Mouse (Mus musculus) telencephalon, adult 2 months (tissue): Measurements from ENCODE around the gene Rapgef2.

ENCODE experiments used
- DNase-seq: peaks from one replicate; pipeline ENCODE4 v3.0.0-alpha.2; 2011; ENCODE audit warnings: low read depth, low spot score

Gene Rapgef2

DNA sequence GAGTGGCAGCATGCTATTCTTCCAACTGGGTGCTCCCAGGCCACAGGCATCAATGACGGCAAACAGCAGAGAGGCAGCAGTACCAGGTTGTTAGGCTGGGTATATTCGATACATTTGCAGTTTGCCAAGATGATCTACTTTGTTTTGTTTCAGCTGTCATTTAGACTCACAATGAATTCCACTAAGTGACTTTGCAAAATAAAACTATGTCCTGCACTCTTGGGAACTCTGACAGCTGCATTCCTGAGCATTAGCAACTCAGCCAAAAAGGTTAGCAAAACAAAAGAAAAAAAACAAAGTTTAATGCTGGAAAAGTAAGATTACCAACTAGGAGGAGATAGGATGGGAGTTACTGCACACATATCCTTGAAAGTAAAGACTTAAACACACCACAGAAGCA lies 3.3 kb downstream of the Rapgef2 start:
- no peak for DNase-seq

DNA sequence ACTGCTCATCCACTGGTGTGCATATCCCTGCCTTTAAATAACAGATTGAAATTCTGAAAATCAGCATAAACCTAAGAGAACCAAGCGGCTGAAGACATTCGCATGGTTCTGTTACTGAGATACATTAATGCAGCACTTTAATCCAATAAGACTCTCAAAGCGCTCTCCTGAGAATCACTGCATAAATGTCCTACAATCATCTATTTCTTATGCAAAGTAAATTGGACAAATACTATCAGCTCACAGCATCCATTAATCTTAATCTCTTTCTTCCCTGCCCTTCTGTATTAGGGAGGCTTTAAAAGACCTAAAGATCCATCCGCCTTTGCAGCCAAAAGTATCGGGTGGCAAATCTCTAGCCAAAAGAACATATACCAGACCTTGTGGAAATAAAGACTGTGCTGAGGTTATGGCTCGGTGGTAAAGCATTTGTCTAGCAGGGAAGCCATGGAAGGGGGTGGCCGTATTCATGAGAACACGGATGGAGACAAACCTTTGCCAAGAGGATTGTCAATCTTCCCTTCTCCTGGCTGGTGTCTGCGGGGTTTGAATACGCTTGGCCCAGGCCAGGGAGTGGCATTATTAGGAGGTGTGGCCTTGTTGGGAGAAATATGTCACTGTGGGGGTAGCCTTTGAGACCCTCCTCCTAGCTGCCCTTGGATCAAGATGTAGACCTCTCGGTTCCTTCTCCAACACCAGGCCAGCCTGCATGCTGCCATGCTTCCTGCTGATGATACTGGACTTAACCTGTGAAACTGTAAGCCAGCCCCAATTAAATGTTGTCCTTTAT lies 10.3 kb downstream of the Rapgef2 start:
- DNase-seq: no peak

DNA sequence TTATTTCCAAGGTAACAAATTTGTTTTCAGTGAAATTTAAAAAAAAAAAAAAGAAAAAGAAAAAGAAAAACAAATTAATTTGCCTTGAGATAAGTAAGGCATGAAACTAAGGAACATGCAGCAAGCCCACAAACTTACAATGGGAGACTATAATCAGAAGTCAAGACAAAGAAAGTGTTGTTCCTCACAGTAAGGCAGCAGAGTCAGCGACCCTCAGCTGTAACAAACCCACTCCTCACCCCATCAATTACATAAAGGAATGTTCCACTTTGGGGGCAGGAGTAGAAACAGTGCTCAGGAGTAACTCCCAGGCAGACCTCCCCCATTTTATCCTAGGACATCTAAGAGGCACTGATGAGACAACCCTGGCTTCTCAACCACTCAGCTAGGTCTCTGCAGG lies 13.0 kb downstream of the Rapgef2 start:
- no peak for DNase-seq

DNA sequence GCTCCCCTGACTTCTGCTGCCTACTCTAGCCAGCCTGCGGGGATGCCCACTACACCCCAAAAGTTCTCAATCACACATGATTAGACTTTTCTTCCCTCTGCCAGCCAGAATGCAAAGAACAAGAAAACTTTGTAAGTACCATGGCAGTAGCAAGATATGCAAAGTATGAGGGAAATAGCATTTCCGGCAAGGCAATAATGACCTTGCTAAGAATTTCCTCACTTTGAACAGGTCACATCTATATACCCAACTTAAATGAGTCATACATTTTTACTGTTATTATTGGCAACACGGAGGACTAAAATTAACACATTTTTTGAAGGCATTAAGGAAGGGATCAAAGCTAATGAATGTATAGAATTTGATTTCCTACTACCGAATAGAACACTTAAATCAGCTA lies 13.4 kb downstream of the Rapgef2 start:
- DNase-seq: no peak

DNA sequence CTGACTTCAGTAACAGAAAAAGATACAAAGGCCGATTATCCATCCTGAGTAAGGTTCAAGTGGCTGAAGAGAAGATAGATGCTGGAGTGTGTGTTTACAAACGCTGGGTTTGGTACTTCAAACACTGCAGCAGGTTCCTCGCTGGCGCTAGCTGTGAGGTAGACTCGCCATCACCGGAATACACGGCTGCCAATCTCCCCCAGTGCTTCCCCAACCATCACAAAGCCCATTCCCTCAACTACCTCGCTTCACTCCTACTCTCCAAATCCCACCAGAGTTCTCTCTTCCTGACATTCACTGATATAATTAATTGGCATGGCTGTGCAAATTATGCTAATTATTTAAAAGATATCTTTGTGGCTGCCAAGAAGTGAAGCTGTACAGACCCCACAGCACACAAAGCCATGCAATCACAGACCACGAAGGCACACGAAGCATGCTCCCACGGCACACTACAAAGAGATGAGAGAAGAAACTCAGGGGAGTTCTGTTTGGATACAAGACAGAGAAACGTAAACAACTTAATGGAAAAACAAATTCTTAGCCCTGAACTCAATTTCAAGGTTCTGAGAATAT lies 15.2 kb downstream of the Rapgef2 start:
- DNase-seq: no peak

DNA sequence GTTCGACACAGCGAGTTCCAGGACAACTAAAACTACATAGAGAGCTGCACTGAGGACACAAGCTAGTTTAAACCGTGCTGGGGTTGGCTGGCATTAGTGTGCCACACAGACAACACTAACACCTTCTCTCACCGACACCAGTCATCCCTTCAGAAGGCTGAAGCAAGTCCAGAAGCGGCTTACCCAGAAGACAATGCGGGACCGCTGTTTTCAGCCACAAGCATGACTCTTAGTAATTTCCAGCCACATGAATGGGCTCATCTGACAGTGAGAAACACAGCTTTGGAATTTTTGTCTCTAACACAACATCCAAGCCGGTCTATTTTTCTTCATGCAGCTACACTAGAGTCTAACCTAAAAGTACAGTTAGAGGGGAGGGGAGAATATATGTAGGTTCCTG lies 16.4 kb downstream of the Rapgef2 start:
- DNase-seq: no peak

DNA sequence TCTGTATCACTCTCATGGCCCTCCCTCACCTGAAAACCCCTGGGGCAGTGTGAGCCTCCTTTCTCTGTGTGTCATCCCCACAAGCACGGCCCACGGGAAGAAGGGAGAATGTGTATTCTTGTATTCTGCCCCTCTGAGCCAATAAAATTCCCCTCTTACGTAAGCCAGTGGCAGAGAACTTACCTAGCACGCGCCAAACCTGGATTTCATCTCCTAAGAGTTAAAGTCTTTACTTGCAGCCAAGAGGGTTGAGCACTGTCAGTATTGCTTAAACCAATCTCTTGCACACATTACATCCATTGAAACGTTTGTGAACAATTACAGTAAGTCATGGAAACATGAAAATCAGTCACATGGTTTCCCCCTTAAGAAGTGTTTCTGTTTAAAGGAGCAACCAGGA lies 19.3 kb downstream of the Rapgef2 start:
- no peak for DNase-seq

DNA sequence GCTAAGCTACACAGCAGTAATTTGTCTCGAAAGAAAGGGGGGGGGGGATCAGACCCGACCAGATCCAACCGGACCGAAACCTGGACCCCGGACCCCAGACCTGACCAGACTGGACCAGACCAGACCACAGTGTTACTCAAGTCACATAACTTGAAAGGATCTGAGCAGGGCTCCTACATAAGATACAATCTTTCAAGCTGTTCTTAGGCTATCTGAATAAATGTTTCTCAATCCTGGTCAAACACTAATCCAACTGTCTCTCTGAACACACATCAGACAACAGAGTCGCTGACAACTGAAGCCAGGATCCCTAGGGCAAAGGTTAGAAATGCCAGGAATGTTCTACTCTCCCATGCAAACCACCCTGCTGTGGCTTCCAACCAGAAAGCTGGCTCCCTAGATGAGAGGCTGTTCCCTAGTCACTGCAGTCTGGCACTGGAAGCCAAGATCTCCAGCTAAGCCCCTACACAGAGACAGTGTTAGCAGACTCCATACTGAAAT lies 24.5 kb downstream of the Rapgef2 start:
- no peak for DNase-seq

DNA sequence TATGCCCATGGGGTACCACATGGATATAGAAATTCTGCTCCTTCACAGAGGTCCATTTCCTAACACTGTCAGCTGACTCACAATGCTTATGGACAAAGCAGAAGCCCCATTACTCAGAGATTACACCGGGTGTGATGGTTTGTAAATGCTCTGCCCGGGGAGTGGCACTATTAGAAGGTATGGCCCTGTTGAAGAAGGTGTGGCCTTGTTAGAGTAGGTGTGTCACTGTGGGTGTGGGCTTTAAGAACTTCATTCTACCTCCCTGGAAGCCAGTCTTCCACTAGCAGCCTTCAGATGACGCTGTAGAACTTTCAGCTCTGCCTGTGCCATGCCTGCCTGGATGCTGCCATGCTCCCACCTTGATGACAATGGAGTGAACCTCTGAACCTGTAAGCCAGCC lies 32.3 kb downstream of the Rapgef2 start:
- DNase-seq: no peak

DNA sequence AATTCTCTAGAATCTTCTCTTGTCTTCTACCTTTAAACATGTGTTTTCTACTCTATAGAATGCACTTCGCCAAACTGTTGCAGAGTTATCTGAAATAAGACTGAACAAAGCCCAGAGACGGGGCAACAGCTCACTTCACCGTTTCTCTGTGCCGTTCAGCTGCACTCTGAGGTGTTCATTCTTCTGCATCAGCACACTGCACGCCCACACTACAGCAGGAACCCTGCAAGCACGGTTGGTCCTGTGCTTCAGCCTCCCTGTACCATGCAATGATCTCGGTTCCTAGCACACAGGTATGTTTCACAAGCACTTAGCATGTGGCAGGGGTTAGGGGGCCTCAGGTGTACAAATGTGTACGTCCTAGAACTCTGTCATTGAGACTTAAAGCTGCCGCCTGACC lies 32.9 kb downstream of the Rapgef2 start:
- DNase-seq: no peak

DNA sequence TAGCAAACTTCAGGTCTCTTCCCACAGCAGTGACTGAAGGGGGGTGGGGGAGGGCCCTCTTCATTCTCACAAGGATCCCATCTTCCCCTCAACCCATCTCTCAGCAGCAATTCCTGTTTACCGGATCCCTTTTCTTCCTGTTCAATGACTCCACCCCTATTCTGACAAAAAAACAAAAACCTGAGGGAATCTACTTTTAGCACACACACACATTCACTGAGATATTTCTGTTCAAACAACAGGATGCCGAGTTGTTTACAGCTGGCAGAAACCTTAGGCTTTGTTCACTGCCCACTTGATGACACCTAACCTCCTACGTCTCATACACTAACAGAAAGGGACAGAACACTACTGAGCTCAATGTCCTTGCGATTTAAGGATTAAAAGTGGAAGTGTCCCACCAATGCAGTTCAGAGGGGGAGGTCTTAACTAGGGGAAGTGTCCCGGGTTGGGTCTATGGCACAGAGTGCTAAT lies 33.4 kb downstream of the Rapgef2 start:
- no peak for DNase-seq

DNA sequence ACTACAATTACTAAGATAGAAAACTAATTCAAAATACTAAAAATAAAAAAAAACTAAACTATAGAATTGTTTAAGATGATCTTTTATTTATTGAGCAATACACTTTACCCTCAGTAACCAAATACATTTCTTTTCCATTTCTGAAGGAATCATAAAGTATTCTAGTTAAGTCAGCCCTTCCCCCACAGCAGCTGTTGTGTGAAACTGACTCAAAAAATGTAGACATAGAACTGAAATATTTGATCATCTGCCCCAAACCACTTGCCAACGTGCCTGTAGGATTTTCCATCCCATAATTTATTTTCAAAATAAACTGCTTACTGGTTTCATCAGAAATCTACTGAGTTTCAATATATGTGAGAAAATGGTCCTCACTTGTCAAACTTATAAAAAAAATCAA lies 36.4 kb downstream of the Rapgef2 start:
- DNase-seq: peak; percentile 79

DNA sequence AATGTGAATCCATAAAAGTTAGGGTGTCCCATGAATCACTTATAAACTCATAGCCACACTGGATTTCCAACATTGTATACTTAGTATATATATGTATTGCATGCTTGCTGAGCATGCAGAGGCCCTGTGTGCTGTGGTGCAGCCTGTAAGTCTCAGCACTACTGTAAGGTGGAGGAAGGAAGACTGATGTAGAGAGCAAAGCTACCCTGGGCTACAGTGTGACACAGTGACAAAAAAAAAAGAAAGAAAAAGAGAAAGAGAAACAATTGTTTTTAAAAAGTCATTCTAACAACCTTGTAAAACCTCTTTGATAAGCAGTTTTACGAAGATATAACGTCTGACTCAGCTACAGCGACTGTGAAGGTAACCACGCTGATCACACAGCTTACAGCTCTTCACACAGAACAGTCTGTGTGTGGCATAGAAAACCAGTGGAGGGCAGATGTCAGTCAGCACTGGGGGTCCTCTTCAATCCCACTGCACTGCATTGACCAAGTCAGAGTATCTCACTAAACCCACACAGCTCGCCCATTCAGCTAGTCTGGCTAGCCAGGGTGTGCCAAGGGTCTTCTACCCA lies 37.6 kb downstream of the Rapgef2 start:
- no peak for DNase-seq

DNA sequence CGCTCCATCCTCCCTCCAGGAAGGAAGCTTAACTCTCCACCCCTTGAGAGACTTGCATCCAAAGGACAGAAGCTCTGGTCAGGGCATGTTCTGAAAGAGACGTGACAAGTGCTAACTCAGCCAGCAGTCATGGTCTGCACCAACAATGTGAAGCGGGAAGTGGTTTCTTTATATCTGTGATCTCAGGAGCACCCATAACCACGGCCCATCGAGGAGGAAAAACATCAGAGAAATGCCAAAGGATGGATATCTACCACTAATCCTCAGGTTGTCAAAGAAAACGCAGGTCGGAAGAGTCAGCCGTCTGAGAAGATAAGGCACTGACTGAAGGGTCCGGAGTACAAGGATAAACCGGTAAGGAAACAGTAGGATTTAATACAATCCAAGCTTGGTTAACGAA lies 38.1 kb downstream of the Rapgef2 start:
- DNase-seq: no peak

DNA sequence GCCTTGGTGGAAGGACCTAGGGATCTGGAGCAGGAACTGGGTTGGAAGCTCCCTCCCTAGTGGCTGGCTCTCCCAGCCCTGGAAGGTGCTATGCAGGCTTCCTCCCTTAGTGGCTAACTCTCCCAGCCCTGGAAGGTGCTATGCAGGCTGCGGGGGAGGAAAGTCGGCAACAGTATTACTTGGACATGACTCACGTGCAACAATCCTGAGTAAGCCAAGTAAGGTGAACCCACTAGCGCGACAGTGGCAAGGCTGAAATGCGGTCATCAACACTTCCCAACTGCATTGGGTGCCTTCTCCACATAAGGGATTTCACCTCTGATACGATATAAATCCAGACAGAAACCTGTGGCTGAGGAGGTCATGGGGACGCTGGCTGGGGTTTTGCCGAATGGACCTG lies 42.0 kb downstream of the Rapgef2 start:
- DNase-seq: no peak

DNA sequence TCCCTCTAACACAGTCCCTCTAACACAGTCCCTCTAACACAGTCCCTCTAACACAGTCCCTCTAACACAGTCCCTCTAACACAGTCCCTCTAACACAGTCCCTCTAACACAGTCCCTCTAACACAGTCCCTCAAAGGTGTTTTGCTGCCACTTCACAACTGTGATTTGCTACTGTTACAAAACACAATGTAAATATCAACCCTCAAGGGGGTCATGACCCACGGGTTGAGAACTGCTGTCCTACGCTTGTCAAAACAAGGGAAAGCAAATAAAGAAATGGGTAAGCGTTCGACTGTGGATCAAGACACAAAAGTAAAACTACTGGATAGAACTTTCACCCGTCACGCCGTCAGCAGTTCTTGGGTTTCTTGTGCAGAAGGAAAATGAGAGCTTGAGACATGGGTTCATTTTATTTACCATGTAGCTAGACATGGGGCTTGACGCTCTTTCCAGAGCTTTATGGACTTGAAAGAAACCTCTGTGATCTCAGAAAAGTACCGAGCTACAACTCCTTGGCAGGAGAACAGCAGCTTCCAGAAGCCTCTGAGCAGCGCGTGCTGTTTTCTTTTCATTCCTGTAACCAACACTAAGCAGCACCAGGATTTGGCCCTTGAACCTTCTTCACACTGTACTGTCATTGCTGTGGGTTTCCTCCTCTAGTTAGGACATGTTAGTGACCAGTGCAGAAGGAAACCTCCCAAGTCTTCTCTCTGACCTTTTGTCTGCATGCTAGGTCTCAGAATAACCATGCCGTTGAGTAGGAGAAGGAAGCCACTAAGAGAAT lies 43.2 kb downstream of the Rapgef2 start:
- DNase-seq: no peak

DNA sequence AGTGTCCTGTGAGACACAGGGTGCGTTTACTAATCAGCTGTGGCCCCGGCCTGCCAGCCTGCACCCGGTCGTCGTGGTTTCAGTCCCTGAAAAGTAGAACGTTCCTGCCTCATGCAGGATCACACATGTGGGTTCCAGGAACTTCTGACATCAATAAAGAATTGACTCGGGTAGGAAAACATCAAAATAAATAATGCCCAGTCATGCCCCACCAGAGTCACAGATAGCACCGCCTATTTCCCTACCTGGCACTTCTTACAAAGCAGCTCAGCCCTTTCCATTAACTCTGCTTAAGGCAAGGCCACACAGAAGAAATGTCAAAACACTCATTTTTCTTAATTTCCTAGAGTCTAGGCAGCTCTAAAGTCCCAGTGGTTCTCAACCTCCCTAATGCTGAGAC lies 44.0 kb downstream of the Rapgef2 start:
- no peak for DNase-seq

DNA sequence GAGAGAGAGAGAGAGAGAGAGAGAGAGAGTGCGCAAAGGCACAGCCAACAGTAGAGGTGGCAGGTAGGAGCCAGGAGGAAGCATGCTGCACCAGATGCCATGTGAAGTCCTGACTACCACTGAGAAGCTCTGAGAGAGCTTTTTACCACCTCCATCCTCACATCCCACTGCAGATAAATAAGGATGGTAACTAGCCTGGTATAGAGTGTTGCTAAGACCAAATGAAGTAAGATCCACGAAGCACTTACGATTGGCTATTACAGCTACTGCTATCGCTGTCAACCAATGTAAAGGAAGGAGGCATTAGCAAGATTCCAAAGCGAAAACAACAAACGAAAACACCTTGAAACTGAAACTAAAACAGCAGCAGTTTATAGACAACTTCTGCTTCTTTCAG lies 47.3 kb downstream of the Rapgef2 start:
- DNase-seq: peak; percentile 74

DNA sequence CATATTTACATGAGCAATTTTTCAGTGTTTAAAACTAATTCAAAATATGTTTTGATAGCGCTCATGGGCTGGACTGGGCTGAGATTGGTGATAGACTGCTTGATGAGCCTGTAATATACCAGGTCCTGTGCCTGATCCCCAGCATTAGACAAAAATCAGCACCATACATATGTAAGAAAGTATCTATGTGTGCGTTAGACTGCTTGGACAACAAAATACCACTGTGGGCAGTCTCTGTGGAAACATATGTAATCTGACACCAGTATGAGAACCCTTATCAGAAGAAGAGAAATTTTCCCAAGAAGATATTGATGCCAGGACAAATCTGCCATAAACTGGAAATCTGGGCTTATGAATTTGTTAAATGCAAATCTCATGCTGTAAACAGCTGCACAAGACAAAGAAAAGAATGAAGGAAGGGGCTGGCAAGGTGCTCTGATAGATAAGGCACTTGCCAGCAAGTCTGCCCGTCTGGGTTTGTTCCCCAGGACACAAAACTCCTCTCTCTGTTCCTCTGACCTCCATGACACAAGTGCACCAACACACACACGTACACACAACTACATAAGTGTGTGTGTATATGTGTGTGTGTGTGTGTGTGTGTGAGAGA lies 47.8 kb downstream of the Rapgef2 start:
- DNase-seq: no peak

DNA sequence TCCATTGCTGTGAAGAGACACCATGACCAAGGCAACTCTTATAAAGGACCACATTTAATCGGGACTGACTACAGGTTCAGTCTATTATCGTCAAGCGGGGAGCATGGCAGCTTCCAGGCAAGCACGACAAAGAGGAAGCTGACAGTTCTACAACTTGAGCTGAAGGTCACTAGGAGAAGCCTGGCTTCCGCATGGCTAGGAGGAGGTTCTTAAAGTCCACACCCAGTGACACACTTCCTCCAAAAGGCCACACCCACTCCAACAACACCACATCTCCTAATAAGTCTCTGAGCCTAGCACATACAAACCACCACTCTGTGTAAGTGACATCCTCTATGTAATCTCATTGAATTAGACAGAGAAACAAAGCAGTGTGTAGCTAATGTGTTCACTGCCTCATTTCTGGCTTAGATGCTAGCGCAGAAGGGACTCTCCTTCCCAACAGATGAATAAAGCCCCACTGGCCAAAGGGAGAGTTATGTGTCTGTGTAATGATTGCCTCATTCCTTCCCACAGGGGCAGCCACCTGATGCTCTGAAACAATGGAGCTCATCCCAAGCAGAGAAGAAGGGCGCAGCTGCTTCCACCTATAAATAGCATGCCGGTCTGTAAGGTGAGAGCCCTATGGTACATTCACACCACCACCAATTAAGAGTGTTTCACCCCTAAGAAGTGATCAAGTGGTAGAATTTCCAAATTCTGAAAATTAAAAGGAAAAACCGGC lies 48.5 kb downstream of the Rapgef2 start:
- no peak for DNase-seq

DNA sequence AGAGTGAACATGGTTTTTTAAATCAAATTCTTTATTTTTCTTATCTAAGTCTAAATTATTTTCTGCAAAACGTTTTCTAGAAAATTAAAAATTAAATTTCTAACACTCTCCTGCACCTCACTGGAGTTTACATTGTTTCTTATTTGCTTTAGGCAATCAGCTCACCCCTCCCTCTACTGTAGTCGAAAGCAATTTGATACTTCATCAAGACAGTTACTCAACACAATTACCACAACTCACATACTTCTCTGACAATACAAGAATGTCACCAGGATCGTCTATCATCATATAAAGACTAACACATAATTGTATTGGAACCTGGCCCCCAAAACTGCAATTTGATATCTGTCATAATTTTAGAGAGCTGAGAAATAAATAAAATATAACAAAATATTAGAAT lies 51.8 kb downstream of the Rapgef2 start:
- no peak for DNase-seq
